Mouse (Mus musculus): ENCODE measurements around the gene Gucy1b2.

Gucy1b2 gene

GRCm38 (mm10) chr14:62374001-62374400, 82.1 kb downstream of the Gucy1b2 start:
- no peak for DNase-seq (ENCODE audit: low read depth, low spot score)

- peak; percentile 53 for DNase-seq (ENCODE audit: low read depth, low spot score)
Observed at GRCm38 (mm10) chr14:62370819-62371218, 85.3 kb downstream of the Gucy1b2 start.

GRCm38 (mm10) chr14:62363774-62364173, 92.3 kb downstream of the Gucy1b2 start:
- DNase-seq (ENCODE audit: low read depth, low spot score), result no peak

GRCm38 (mm10) chr14:62361263-62361980, 94.7 kb downstream of the Gucy1b2 start:
- no peak for DNase-seq (ENCODE audit: low read depth, low spot score)

- no peak for DNase-seq (ENCODE audit: low read depth, low spot score)
Observed at GRCm38 (mm10) chr14:62355201-62355600, 100.9 kb downstream of the Gucy1b2 start.

GRCm38 (mm10) chr14:62353793-62354192, 102.3 kb downstream of the Gucy1b2 start:
- no peak for DNase-seq (ENCODE audit: low read depth, low spot score)

- no peak for DNase-seq (ENCODE audit: low read depth, low spot score)
Observed at GRCm38 (mm10) chr14:62353372-62353771, 102.7 kb downstream of the Gucy1b2 start.

GRCm38 (mm10) chr14:62350890-62351289, 105.2 kb downstream of the Gucy1b2 start:
- no peak for DNase-seq (ENCODE audit: low read depth, low spot score)

GRCm38 (mm10) chr14:62350186-62350585, 105.9 kb downstream of the Gucy1b2 start:
- DNase-seq (ENCODE audit: low read depth, low spot score), result no peak

GRCm38 (mm10) chr14:62349786-62350185, 106.3 kb downstream of the Gucy1b2 start:
- no peak for DNase-seq (ENCODE audit: low read depth, low spot score)

- DNase-seq (ENCODE audit: low read depth, low spot score), result peak; percentile 42
Observed at GRCm38 (mm10) chr14:62347103-62347502, 109.0 kb downstream of the Gucy1b2 start.

- no peak for DNase-seq (ENCODE audit: low read depth, low spot score)
Observed at GRCm38 (mm10) chr14:62346570-62346969, 109.5 kb downstream of the Gucy1b2 start.

Measured in skeletal muscle tissue, adult 2 months (tissue).